Comparison of ENCODE assay signal across 11 mouse cellular contexts in genomic region chr2:27181907-27182306, GRCm38 (mm10). TPM values are rescaled to one million over a fixed set of nuclear protein-coding genes. Genes with fewer than 3 reads are reported as not detected.
A peak's percentile ranks its signal among the peaks of the same experiment; 100 is the strongest.
DNase-seq lines count a peak whose midpoint lies in the region; ATAC-seq and TF ChIP-seq lines count a peak whose summit lies in the region.
"Had no signal": no experiment of that assay in that cellular context is flagged by ENCODE, and none has a peak within 500 bp of the region (broad histone marks: within the 10 kb centered on the region; RNA-seq: fewer than 3 reads in every experiment).

No protein-coding gene starts in this region.

- no peak for TF ChIP-seq EP300 in lung, postnatal 0 days (IDR thresholded peaks at IDR 0.05)

- intact Hi-C loops in gastrocnemius, adult 2 months (cut with DNase I) = no loop called here

- peak overlapping the region; percentile 72 for H3K9ac ChIP-seq in heart, embryonic 13.5 days
- H3K9ac ChIP-seq in lung, postnatal 0 days (replicated peaks; ENCODE audit: low read depth) = no peak overlapping the region
- H3K9ac ChIP-seq: limb, embryonic 13.5 days had no signal

- no peak overlapping the region for H3K4me3 ChIP-seq in heart, embryonic 13.5 days
- no peak overlapping the region for H3K4me3 ChIP-seq in lung, postnatal 0 days (ENCODE audit: low read depth, low read length)
- H3K4me3 ChIP-seq in gastrocnemius, adult 2 months = no peak overlapping the region
- H3K4me3 ChIP-seq: limb, embryonic 13.5 days had no signal

- no peaks in the 10 kb centered on the region for H3K36me3 ChIP-seq in heart, embryonic 13.5 days
- no peaks in the 10 kb centered on the region for H3K36me3 ChIP-seq in lung, postnatal 0 days (ENCODE audit: insufficient read depth, low read length)
- H3K36me3 ChIP-seq: limb, embryonic 13.5 days had no signal

- peak overlapping the region; percentile 88 for H3K27ac ChIP-seq in heart, embryonic 13.5 days (replicated peaks)
- H3K27ac ChIP-seq in lung, postnatal 0 days (ENCODE audit: low read length) = peak overlapping the region; percentile 15; the same call in 1 of the 2 replicates
- no peak overlapping the region for H3K27ac ChIP-seq in gastrocnemius, adult 2 months
- H3K27ac ChIP-seq: limb, embryonic 13.5 days had no signal

- H3K27me3 ChIP-seq in heart, embryonic 13.5 days (replicated peaks) = peaks cover 13% of the 10 kb centered on the region
- H3K27me3 ChIP-seq in lung, postnatal 0 days (replicated peaks; ENCODE audit: insufficient read depth, low read length) = no peaks in the 10 kb centered on the region
- H3K27me3 ChIP-seq: limb, embryonic 13.5 days had no signal

- peak; percentile 20 for DNase-seq in cerebellum, adult 11 months
- DNase-seq in cerebellum, adult 8-10 months = no peak
- peak; percentile 46 for DNase-seq in cerebellum, adult 9-10 months
- peak; percentile 74 for DNase-seq in lung, postnatal 0 days (ENCODE audit: low spot score)
- DNase-seq in urinary bladder, adult 18-20 months (ENCODE audit: low spot score in 2 of 2) = no peak
- DNase-seq in gastrocnemius, adult 2 months = no peak
- DNase-seq: adrenal gland, postnatal 25 days had no signal

- TF ChIP-seq CTCF in lung, postnatal 0 days (IDR thresholded peaks at IDR 0.05) = no peak
- TF ChIP-seq CTCF in gastrocnemius, adult 2 months (IDR thresholded peaks at IDR 0.05) = no peak

- peak overlapping the region; percentile 43 for H3K4me2 ChIP-seq in heart, embryonic 13.5 days
- no peak overlapping the region for H3K4me2 ChIP-seq in lung, postnatal 0 days (replicated peaks; ENCODE audit: low read depth, low read length)
- H3K4me2 ChIP-seq: limb, embryonic 13.5 days had no signal

- peak; percentile 21; the same call in 1 of the 2 replicates for ATAC-seq in heart, embryonic 13.5 days (ENCODE audit: extremely low read depth, insufficient number of reproducible peaks, low FRiP score, low TSS enrichment)
- peak; percentile 72 for ATAC-seq in lung, postnatal 0 days
- no peak for ATAC-seq in megakaryocyte progenitor cell, adult 5-6 weeks (replicated peaks; ENCODE audit: poor library complexity)
- ATAC-seq: forebrain, embryonic 16.5 days had no signal

- peaks cover 70% of the 10 kb centered on the region for H3K4me1 ChIP-seq in heart, embryonic 13.5 days
- H3K4me1 ChIP-seq in lung, postnatal 0 days (ENCODE audit: insufficient read depth, low read depth, low read length) = 0 out of 2 replicates have a peak, but pooled peaks cover 6% of the 10 kb centered on the region

- 14% methylated on average over 4 of the region's 4 CpGs for WGBS in heart, embryonic 13.5 days
- WGBS in lung, postnatal 0 days = 42% methylated on average over 4 of the region's 4 CpGs

- no peaks in the 10 kb centered on the region for H3K9me3 ChIP-seq in heart, embryonic 13.5 days
- no peaks in the 10 kb centered on the region for H3K9me3 ChIP-seq in lung, postnatal 0 days (ENCODE audit: low read length)
- H3K9me3 ChIP-seq: limb, embryonic 13.5 days had no signal

RNA-seq across cellular contexts. Expression of gene Dbh, which starts 16.9 kb away (rescaled TPM):
- 0.55 and 0.88 TPM in 2 replicates for polyA plus RNA-seq in heart, embryonic 13.5 days (2015; fragmentation: Nextera tagmentation; extraction: Ambion mirVana)
- 0.17 and 0.37 TPM in 2 replicates for polyA plus RNA-seq in lung, postnatal 0 days (2015; fragmentation: Nextera tagmentation; extraction: Ambion mirVana)
- total RNA-seq in gastrocnemius, adult 2 months (2021) = not detected
- not detected in 2 replicates for total RNA-seq in megakaryocyte progenitor cell, adult 5-6 weeks (2015)
- total RNA-seq in megakaryocyte progenitor cell, adult 5-6 weeks (2017) = not detected in 2 replicates
- polyA plus RNA-seq: forebrain, embryonic 16.5 days had no signal

RNA-seq across cellular contexts. Expression of gene Fam163b, which starts 39.6 kb away (rescaled TPM):
- 0.24 and 0.53 TPM in 2 replicates for polyA plus RNA-seq in heart, embryonic 13.5 days (2015; fragmentation: Nextera tagmentation; extraction: Ambion mirVana)
- polyA plus RNA-seq in lung, postnatal 0 days (2015; fragmentation: Nextera tagmentation; extraction: Ambion mirVana) = 0.26 and 0.43 TPM in 2 replicates
- total RNA-seq in gastrocnemius, adult 2 months (2021) = not detected
- total RNA-seq in megakaryocyte progenitor cell, adult 5-6 weeks (2015) = not detected in 2 replicates
- not detected in 2 replicates for total RNA-seq in megakaryocyte progenitor cell, adult 5-6 weeks (2017)

Comparison
In these comparisons a context has a peak if more than half of its experiments do, and no peak if none do; other contexts are left out.
1. DNase-seq: peak in cerebellum, adult 11 months (single experiment), cerebellum, adult 9-10 months (single experiment) and lung, postnatal 0 days (single experiment); none in cerebellum, adult 8-10 months (single experiment), urinary bladder, adult 18-20 months (0 of 2) and gastrocnemius, adult 2 months (single experiment).